Mouse (Mus musculus): ENCODE results near the gene Tnfrsf21. TPM values are rescaled to one million over a fixed set of nuclear protein-coding genes. Genes with fewer than 3 reads are reported as not detected.
A peak's percentile ranks its signal among the peaks of the same experiment; 100 is the strongest.

Tnfrsf21 gene
- polyA plus RNA-seq, 1 experiment from 2014 or later: 39.6 TPM

- no peaks in the 10 kb centered on the region for H3K27me3 ChIP-seq (ENCODE audit: insufficient read depth, low read length)
- no peak overlapping the region for H3K4me3 ChIP-seq (ENCODE audit: low read depth, low read length)
- WGBS: 27% methylated on average over 18 of the region's 18 CpGs
- peaks cover 19% of the 10 kb centered on the region for H3K4me1 ChIP-seq (ENCODE audit: insufficient read depth)
- ATAC-seq (ENCODE audit: insufficient read depth): peak; percentile 95
- peak; percentile 92 for DNase-seq
- peak overlapping the region; percentile 51 for H3K4me2 ChIP-seq
- peak overlapping the region; percentile 47 for H3K9ac ChIP-seq
- TF ChIP-seq CTCF (IDR thresholded peaks at IDR 0.05; ENCODE audit: low read depth): no peak
- no peaks in the 10 kb centered on the region for H3K36me3 ChIP-seq (ENCODE audit: insufficient read depth)
- no peak overlapping the region for H3K27ac ChIP-seq (ENCODE audit: low read depth)
- H3K9me3 ChIP-seq (ENCODE audit: low read depth, low read length): no peaks in the 10 kb centered on the region
Observed at GRCm38 (mm10) chr17:43076801-43077493, 60.6 kb downstream of the Tnfrsf21 start.

DNA sequence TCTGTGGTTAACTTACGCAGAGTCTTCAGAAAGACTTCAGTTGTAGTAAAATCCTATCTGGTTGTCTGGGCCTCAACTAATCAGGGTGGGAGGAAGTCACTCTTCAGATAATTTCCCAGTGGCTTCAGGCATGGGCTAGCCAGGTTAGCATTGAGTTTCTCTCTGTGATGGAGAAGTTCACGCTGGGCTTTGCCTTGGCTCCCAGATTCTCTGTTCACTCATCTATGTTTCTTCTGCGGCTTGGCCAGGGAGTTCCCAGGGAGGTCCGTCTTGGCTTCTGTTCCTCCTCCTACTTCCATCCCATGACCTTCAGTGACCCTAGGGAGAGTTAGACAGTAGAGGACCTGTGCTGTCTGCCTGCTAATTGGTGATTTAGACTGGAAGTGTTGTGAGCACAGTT is 61.2 kb downstream of the Tnfrsf21 start:
- peaks cover 14% of the 10 kb centered on the region for H3K4me1 ChIP-seq (ENCODE audit: insufficient read depth)
- no peak overlapping the region for H3K27ac ChIP-seq (ENCODE audit: low read depth)
- no peaks in the 10 kb centered on the region for H3K27me3 ChIP-seq (ENCODE audit: insufficient read depth, low read length)
- DNase-seq (no peak), ATAC-seq (ENCODE audit: insufficient read depth) (peak; percentile 18; the same call in 1 of the 2 replicates)
- H3K9ac ChIP-seq: peak overlapping the region; percentile 47
- 48% methylated on average over 4 of the region's 4 CpGs for WGBS
- no peaks in the 10 kb centered on the region for H3K36me3 ChIP-seq (ENCODE audit: insufficient read depth)
- no peak overlapping the region for H3K4me3 ChIP-seq (ENCODE audit: low read depth, low read length)
- TF ChIP-seq CTCF (IDR thresholded peaks at IDR 0.05; ENCODE audit: low read depth): no peak
- no peaks in the 10 kb centered on the region for H3K9me3 ChIP-seq (ENCODE audit: low read depth, low read length)
- peak overlapping the region; percentile 51 for H3K4me2 ChIP-seq

- no peak overlapping the region for H3K4me3 ChIP-seq (ENCODE audit: low read depth, low read length)
- DNase-seq: no peak
- no peaks in the 10 kb centered on the region for H3K9me3 ChIP-seq (ENCODE audit: low read depth, low read length)
- 73% methylated on average over 5 of the region's 5 CpGs for WGBS
- H3K27me3 ChIP-seq (ENCODE audit: insufficient read depth, low read length): no peaks in the 10 kb centered on the region
- no peak overlapping the region for H3K9ac ChIP-seq
- ATAC-seq (ENCODE audit: insufficient read depth): no peak
- peaks cover 8% of the 10 kb centered on the region for H3K36me3 ChIP-seq (ENCODE audit: insufficient read depth)
- H3K4me1 ChIP-seq (ENCODE audit: insufficient read depth): peaks cover 6% of the 10 kb centered on the region
- no peak for TF ChIP-seq CTCF (IDR thresholded peaks at IDR 0.05; ENCODE audit: low read depth)
- no peak overlapping the region for H3K27ac ChIP-seq (ENCODE audit: low read depth)
- no peak overlapping the region for H3K4me2 ChIP-seq
Observed at GRCm38 (mm10) chr17:43081225-43081624, 64.9 kb downstream of the Tnfrsf21 start.

DNA sequence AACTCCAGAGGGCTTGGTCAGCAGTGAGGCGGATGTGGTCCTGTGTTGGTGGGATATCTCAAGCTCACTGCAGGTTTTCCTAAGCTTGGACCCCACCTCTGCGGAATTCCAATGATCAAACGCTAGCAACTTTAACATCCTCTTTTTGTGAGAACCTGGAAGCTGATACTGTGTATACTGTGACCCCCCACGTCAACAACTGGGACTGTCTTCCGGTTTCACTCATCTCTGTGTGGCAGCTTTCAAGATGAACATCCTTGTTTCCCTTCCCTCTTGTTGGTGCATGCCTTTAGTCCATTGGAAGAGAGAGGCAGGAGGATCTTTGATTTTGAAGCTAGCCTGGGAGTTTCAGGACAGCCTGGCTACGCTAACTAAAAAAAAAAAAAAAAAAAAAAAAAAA is 73.1 kb downstream of the Tnfrsf21 start:
- no peak for ATAC-seq (ENCODE audit: insufficient read depth)
- WGBS: 80% methylated on average over 6 of the region's 6 CpGs
- no peak for TF ChIP-seq CTCF (IDR thresholded peaks at IDR 0.05; ENCODE audit: low read depth)

GRCm38 (mm10) chr17:43090948-43091724 is 74.8 kb downstream of the Tnfrsf21 start:
- no peak for DNase-seq
- H3K4me3 ChIP-seq (ENCODE audit: low read depth, low read length): no peak overlapping the region
- no peak overlapping the region for H3K9ac ChIP-seq
- H3K9me3 ChIP-seq (ENCODE audit: low read depth, low read length): no peaks in the 10 kb centered on the region
- H3K36me3 ChIP-seq (ENCODE audit: insufficient read depth): peaks cover 13% of the 10 kb centered on the region; the same call in 1 of the 2 replicates
- no peaks in the 10 kb centered on the region; the same call in 1 of the 2 replicates for H3K4me1 ChIP-seq (ENCODE audit: insufficient read depth)
- ATAC-seq (ENCODE audit: insufficient read depth): no peak
- no peak for TF ChIP-seq CTCF (IDR thresholded peaks at IDR 0.05; ENCODE audit: low read depth)
- no peak overlapping the region for H3K27ac ChIP-seq (ENCODE audit: low read depth)
- WGBS: 86% methylated on average over 3 of the region's 3 CpGs
- H3K4me2 ChIP-seq: no peak overlapping the region
- H3K27me3 ChIP-seq (ENCODE audit: insufficient read depth, low read length): no peaks in the 10 kb centered on the region

More for the DNA sequence above, 73.1 kb downstream of the Tnfrsf21 start:
- Histone ChIP-seq H3K36me3 (ENCODE audit: insufficient read depth) (peaks cover 21% of the 10 kb centered on the region), H3K4me3 (ENCODE audit: low read depth, low read length) (no peak overlapping the region), H3K4me2 (no peak overlapping the region), H3K27ac (ENCODE audit: low read depth) (no peak overlapping the region), H3K9me3 (ENCODE audit: low read depth, low read length) (no peaks in the 10 kb centered on the region), H3K27me3 (ENCODE audit: insufficient read depth, low read length) (no peaks in the 10 kb centered on the region), H3K9ac (no peak overlapping the region), H3K4me1 (ENCODE audit: insufficient read depth) (no peaks in the 10 kb centered on the region; the same call in 1 of the 2 replicates)
- DNase-seq: no peak

DNA sequence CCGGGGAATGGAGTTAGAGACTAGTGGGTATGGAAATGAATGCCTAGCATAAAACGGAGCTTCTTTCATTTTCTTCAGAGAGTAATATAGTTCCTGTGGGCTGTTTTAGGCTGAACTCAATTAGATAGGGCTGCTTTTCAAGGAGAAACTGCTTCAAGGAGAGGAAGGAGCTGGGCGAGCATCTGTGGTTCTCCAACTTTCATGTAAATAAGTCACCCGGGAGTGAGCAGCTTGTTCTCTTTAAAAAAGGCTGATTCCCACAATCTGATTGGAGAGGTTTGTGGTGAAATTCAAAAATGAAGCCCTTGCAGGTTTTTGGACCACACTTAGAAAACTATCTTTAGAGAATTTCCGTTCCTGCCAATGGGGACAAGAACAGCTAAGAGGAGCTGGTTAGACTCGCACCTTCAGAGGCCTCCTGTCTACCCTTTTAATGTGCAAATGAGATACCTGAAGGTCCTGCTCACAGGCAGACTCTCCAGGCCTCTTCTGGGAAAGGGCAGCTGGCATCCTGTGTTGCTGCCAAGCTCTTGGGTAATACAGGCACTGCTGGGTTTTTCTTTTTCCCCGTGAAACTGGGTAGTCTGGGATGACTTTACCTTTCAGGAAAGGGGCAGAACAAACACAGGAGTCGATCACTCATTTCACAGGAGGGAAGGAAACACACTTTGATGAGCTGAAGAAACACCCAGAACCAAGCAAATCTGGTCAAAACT is 76.1 kb downstream of the Tnfrsf21 start:
- Histone ChIP-seq H3K4me3 (ENCODE audit: low read depth, low read length) (no peak overlapping the region), H3K27me3 (ENCODE audit: insufficient read depth, low read length) (no peaks in the 10 kb centered on the region), H3K9me3 (ENCODE audit: low read depth, low read length) (no peaks in the 10 kb centered on the region), H3K9ac (no peak overlapping the region), H3K36me3 (ENCODE audit: insufficient read depth) (peaks cover 7% of the 10 kb centered on the region; the same call in 1 of the 2 replicates), H3K4me2 (no peak overlapping the region), H3K27ac (ENCODE audit: low read depth) (no peak overlapping the region), H3K4me1 (ENCODE audit: insufficient read depth) (no peaks in the 10 kb centered on the region; the same call in 1 of the 2 replicates)
- no peak for TF ChIP-seq CTCF (IDR thresholded peaks at IDR 0.05; ENCODE audit: low read depth)
- 38% methylated on average over 8 of the region's 8 CpGs for WGBS
- no peak for DNase-seq
- no peak for ATAC-seq (ENCODE audit: insufficient read depth)

Measured in lung, embryonic 14.5 days (tissue).